Mouse (Mus musculus) limb, embryonic 15.5 days (tissue): ENCODE measurements around the gene Gm12248. TPM values are rescaled to one million over a fixed set of nuclear protein-coding genes. Genes with fewer than 3 reads are reported as not detected.
"Not testable (repeated sequence)": the region's sequence is repeated elsewhere in the genome, so short reads cannot be mapped to it uniquely, and the experiment has no call there.

Source experiments
- ATAC-seq: fragments of 200-750 bp; cut with Nextera tagmentation; 2 replicates; pipeline ENCODE4 v1.8.0; 2017; ENCODE audit warnings: low read depth, moderate TSS enrichment; ENCODE audit not compliant: insufficient number of reproducible peaks, low FRiP score, low TSS enrichment
- H3K27ac ChIP-seq: fragments of 300-500 bp; sonication (generic); 2 replicates; pipeline ENCODE4 v1.5.1; 2015; ENCODE audit warnings: moderate library complexity, mild to moderate bottlenecking, inconsistent platforms
- H3K27me3 ChIP-seq: fragments of 300-500 bp; sonication (generic); 2 replicates; pipeline ENCODE4 v1.6.1; 2015; ENCODE audit warnings: inconsistent platforms
- H3K36me3 ChIP-seq: fragments of 300-500 bp; sonication (generic); 2 replicates; pipeline ENCODE4 v1.6.1; 2015; ENCODE audit warnings: inconsistent platforms
- H3K4me1 ChIP-seq: fragments of 300-500 bp; sonication (generic); 2 replicates; pipeline ENCODE4 v1.6.1; 2015; ENCODE audit warnings: inconsistent platforms
- H3K4me2 ChIP-seq: fragments of 300-500 bp; sonication (generic); 2 replicates; pipeline ENCODE4 v1.6.1; 2015; ENCODE audit warnings: mild to moderate bottlenecking, inconsistent platforms
- H3K4me3 ChIP-seq: fragments of 300-500 bp; sonication (generic); 2 replicates; pipeline ENCODE4 v1.5.1; 2015; ENCODE audit warnings: mild to moderate bottlenecking, inconsistent platforms
- H3K9ac ChIP-seq: fragments of 300-500 bp; sonication (generic); 2 replicates; pipeline ENCODE4 v1.6.1; 2015; ENCODE audit warnings: inconsistent platforms
- H3K9me3 ChIP-seq: fragments of 300-500 bp; sonication (generic); 2 replicates; pipeline ENCODE4 v1.6.1; 2016; ENCODE audit warnings: inconsistent platforms
- WGBS: fragments of 180-500 bp; shearing (Covaris S2); methylation state at CpG from one replicate; pipeline ENCODE4 v1.1.7; 2015; 5-methylcytosine and 5-hydroxymethylcytosine counted together
- polyA plus RNA-seq: library from polyadenylated mRNA; unstranded; fragments of >200 nt; fragmentation: Nextera tagmentation; extraction: Ambion mirVana; gene quantifications from 2 replicates; pipeline ENCODE4 v1.2.1, GENCODE M21; 2015

Gm12248 gene
- polyA plus RNA-seq, 1 experiment from 2014 or later = not detected

GRCm38 (mm10) chr11:58065025-58065424, 27.9 kb downstream of the Gm12248 start:
- H3K36me3 ChIP-seq = peaks cover 17% of the 10 kb centered on the region
- no peak overlapping the region for H3K4me3 ChIP-seq
- no peaks in the 10 kb centered on the region for H3K9me3 ChIP-seq
- peaks cover 3% of the 10 kb centered on the region; the same call in 1 of the 2 replicates for H3K4me1 ChIP-seq
- H3K27me3 ChIP-seq = no peaks in the 10 kb centered on the region
- WGBS = 93% methylated on average over 4 of the region's 4 CpGs
- no peak overlapping the region for H3K4me2 ChIP-seq
- H3K27ac ChIP-seq = no peak overlapping the region
- H3K9ac ChIP-seq = no peak overlapping the region
- no peak for ATAC-seq

DNA sequence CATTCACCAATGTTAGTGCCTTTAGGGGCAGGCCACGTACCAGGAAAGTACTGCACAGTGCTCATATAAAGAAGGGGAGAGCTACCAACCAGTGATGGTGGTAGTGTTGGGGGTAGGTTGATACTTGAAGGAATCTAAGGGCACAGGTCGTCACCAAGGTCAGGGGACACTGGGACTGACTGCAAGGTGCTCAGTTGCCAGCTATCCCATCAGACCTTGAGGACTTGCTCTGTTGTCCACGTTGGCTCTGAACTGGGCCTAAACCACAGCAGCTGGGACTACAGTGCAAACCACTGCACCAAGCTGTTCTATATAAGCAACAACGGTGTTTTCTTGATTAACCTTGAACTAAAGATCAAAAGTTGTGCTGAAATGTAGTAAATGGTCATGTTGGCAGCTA, 30.3 kb downstream of the Gm12248 start:
- H3K27me3 ChIP-seq = no peaks in the 10 kb centered on the region
- WGBS = 84% methylated on average over 4 of the region's 4 CpGs
- no peak for ATAC-seq

DNA sequence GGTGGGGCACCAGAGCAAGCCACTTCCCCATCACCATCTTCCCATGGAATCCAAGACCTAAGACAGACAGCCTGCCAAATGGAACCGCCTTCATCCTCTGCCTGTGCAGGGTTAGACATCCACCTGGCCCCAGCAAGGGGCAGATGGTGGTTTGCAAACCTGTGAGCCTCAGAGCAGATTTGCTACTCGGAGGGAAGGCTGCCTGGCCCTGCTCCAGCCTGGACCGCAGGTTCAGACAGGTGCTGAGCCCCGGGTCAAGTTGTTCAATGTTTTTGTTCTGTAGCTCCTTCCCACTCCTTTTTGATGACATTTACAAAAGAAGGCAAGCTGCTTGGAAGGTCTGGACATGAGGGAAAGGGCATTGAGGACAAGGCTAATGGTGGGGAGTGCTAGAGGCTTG, 31.7 kb downstream of the Gm12248 start:
- not testable (repeated sequence) for H3K4me1 ChIP-seq, H3K4me2 ChIP-seq, H3K9me3 ChIP-seq, H3K4me3 ChIP-seq, H3K9ac ChIP-seq, H3K27ac ChIP-seq, H3K27me3 ChIP-seq, ATAC-seq
- 77% methylated on average over 4 of the region's 4 CpGs for WGBS
- H3K36me3 ChIP-seq = peaks cover 48% of the 10 kb centered on the region

More for the DNA sequence above, 30.3 kb downstream of the Gm12248 start:
- no peak overlapping the region for H3K4me2 ChIP-seq
- H3K36me3 ChIP-seq = peaks cover 37% of the 10 kb centered on the region
- H3K9me3 ChIP-seq = no peaks in the 10 kb centered on the region
- no peak overlapping the region for H3K9ac ChIP-seq
- H3K4me3 ChIP-seq = no peak overlapping the region
- H3K4me1 ChIP-seq = peaks cover 3% of the 10 kb centered on the region; the same call in 1 of the 2 replicates
- no peak overlapping the region for H3K27ac ChIP-seq

DNA sequence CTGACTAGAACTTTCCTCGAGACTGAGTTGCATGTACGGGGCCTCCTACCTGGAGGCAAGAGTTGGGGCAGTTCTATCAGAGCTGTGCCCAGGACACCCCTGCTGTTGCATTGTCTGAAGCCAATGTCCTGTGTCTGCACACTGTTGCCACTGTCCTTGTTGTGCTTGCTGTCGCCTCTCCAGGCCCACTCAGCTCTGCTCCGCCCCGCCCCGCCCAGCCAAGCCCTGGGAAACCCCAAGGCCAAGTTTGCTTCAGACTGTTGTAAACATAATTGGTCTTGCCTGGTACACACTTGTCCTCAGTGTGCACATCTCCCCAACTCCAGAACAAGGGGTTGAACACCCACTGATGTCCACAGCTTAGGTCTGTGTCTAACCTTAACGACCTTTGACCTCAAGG, 33.2 kb downstream of the Gm12248 start:
- H3K9me3 ChIP-seq, H3K27ac ChIP-seq, ATAC-seq, H3K4me1 ChIP-seq, H3K9ac ChIP-seq, H3K27me3 ChIP-seq, H3K4me2 ChIP-seq, H3K4me3 ChIP-seq: not testable (repeated sequence)
- 89% methylated on average over 7 of the region's 7 CpGs for WGBS
- H3K36me3 ChIP-seq = peaks cover 63% of the 10 kb centered on the region

- WGBS = 56% methylated on average over 6 of the region's 6 CpGs
These were observed 35.5 kb downstream of the Gm12248 start for GRCm38 (mm10) chr11:58057455-58057854.

DNA sequence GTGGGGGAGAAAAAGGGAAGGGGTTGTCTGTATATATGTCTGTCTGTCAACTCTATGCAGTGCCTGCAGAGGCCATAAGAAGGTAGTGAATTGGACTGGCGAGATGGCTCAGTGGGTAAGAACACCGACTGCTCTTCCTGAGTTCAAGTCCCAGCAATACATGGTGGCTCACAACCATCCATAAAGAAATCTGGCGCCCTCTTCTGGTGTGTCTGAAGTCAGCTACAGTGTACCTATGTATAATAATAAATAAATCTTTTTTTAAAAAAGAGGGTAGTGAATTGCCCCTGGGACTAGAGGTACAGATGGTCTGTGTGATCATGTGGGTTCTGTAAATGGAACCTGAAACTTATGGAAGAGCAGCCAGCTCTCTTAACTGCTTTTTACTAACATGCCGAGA, 46.5 kb downstream of the Gm12248 start:
- Histone ChIP-seq H3K9ac (no peak overlapping the region), H3K4me1 (no peaks in the 10 kb centered on the region), H3K4me3 (no peak overlapping the region), H3K36me3 (peaks cover 78% of the 10 kb centered on the region), H3K27me3 (no peaks in the 10 kb centered on the region), H3K27ac (no peak overlapping the region), H3K4me2 (no peak overlapping the region), H3K9me3 (no peaks in the 10 kb centered on the region)
- no peak for ATAC-seq
- 65% methylated on average over 4 of the region's 4 CpGs for WGBS

More at GRCm38 (mm10) chr11:58057455-58057854, 35.5 kb downstream of the Gm12248 start:
- no peaks in the 10 kb centered on the region for H3K9me3 ChIP-seq
- H3K27ac ChIP-seq = no peak overlapping the region
- H3K4me3 ChIP-seq = no peak overlapping the region
- no peak overlapping the region for H3K4me2 ChIP-seq
- no peak for ATAC-seq
- no peaks in the 10 kb centered on the region for H3K27me3 ChIP-seq
- no peaks in the 10 kb centered on the region for H3K4me1 ChIP-seq
- H3K9ac ChIP-seq = no peak overlapping the region
- peaks cover 85% of the 10 kb centered on the region for H3K36me3 ChIP-seq

DNA sequence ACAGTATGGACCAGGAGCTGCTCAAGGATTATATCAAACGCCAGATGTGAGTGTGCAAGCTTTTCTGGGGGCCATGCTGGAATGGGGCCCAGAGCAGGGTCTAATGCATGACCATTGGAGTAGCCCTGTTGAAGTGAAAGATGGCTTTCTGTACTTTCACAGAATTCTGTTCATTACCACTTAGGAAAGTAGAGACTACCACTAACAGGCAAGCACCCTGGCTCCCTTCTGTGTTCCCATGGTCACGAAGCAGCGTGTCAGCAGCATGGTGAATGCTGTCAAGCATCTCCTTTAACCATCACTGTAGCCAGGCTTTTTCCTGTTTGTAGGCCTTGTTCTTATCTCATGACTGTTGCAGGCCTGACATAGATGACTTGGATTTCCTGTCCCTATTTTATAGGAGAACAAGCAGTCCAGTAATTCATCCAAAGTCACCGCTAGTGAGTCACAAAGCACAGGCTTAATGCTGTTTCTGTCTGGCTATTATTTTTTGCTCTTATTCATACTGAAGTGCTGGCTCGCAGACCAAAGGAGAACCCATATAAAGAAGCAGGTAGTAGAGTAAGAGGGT, 50.0 kb downstream of the Gm12248 start:
- Histone ChIP-seq H3K9ac (no peak overlapping the region), H3K4me1 (peaks cover 13% of the 10 kb centered on the region; the same call in 1 of the 2 replicates), H3K4me3 (no peak overlapping the region), H3K27ac (no peak overlapping the region), H3K36me3 (peaks cover 47% of the 10 kb centered on the region), H3K4me2 (no peak overlapping the region), H3K9me3 (no peaks in the 10 kb centered on the region), H3K27me3 (no peaks in the 10 kb centered on the region)
- WGBS = 90% methylated on average over 5 of the region's 5 CpGs
- ATAC-seq = no peak

GRCm38 (mm10) chr11:58039027-58039426, 53.9 kb downstream of the Gm12248 start:
- Histone ChIP-seq H3K27me3 (no peaks in the 10 kb centered on the region), H3K4me2 (no peak overlapping the region), H3K36me3 (peaks cover 29% of the 10 kb centered on the region), H3K9ac (no peak overlapping the region), H3K27ac (peak overlapping the region; percentile 11; the same call in 1 of the 2 replicates), H3K9me3 (no peaks in the 10 kb centered on the region), H3K4me1 (peaks cover 17% of the 10 kb centered on the region; the same call in 1 of the 2 replicates), H3K4me3 (no peak overlapping the region)
- ATAC-seq = no peak
- 70% methylated on average over 1 of the region's 1 CpGs for WGBS

GRCm38 (mm10) chr11:58033635-58034034, 59.3 kb downstream of the Gm12248 start:
- 81% methylated on average over 3 of the region's 3 CpGs for WGBS
- H3K4me2 ChIP-seq = no peak overlapping the region
- ATAC-seq = no peak
- peaks cover 22% of the 10 kb centered on the region for H3K4me1 ChIP-seq
- no peaks in the 10 kb centered on the region for H3K27me3 ChIP-seq
- H3K27ac ChIP-seq = no peak overlapping the region
- no peaks in the 10 kb centered on the region for H3K36me3 ChIP-seq
- H3K4me3 ChIP-seq = no peak overlapping the region
- no peak overlapping the region for H3K9ac ChIP-seq
- no peaks in the 10 kb centered on the region for H3K9me3 ChIP-seq

- ATAC-seq = no peak
- H3K9ac ChIP-seq = no peak overlapping the region
- H3K4me3 ChIP-seq = no peak overlapping the region
- H3K4me2 ChIP-seq = no peak overlapping the region
- peaks cover 17% of the 10 kb centered on the region for H3K4me1 ChIP-seq
- no peak overlapping the region for H3K27ac ChIP-seq
- 68% methylated on average over 6 of the region's 6 CpGs for WGBS
- H3K9me3 ChIP-seq = no peaks in the 10 kb centered on the region
- H3K36me3 ChIP-seq = no peaks in the 10 kb centered on the region
- H3K27me3 ChIP-seq = no peaks in the 10 kb centered on the region
These were observed 61.8 kb downstream of the Gm12248 start for GRCm38 (mm10) chr11:58031176-58031575.

DNA sequence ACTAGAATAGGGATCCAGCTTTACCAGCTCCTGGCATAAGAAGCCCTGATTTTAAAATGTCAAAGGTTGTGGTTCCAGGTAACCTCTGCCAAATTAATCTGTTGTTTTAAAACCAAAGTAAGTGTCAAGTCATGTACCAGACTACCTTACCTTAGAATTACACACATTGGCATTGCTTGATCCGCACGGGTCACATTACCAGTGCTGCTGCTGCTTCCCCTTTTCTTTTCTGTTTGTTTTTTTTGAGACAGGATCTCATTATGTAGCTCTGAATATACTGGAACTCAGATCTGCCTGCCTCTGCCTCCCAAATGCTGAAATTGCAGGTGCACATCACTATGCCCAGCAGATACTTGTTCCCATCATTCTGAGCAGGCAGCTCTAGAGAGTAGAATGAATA, 63.1 kb downstream of the Gm12248 start:
- no peak for ATAC-seq
- Histone ChIP-seq H3K9ac (no peak overlapping the region), H3K4me3 (no peak overlapping the region), H3K27ac (no peak overlapping the region), H3K4me1 (peaks cover 17% of the 10 kb centered on the region), H3K27me3 (no peaks in the 10 kb centered on the region), H3K4me2 (no peak overlapping the region), H3K9me3 (no peaks in the 10 kb centered on the region), H3K36me3 (no peaks in the 10 kb centered on the region)
- WGBS = 79% methylated on average over 2 of the region's 2 CpGs

- H3K4me1 ChIP-seq = peaks cover 17% of the 10 kb centered on the region
These were observed 64.0 kb downstream of the Gm12248 start for GRCm38 (mm10) chr11:58028981-58029380.

DNA sequence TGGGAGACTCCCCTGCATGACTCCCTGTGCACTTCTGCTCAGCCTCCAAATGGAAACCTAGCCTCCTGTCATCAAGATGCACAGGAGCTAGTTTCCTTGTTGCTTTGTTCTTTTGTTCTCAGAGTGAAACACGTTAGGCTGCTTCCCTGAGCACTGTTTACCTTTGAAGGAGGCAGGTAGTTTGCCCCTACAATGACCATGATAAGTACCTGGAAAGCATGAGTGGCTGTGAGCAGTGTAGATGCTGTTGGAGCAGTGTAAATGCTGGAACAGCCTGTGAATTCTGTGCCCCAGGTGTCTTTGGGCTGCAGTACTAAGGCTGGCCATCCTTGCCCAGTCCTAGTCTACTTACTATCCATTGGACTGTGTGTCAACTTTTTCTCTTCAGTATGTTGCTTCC, 66.1 kb downstream of the Gm12248 start:
- Histone ChIP-seq H3K27ac (no peak overlapping the region), H3K27me3 (no peaks in the 10 kb centered on the region), H3K4me2 (no peak overlapping the region), H3K9me3 (no peaks in the 10 kb centered on the region), H3K36me3 (no peaks in the 10 kb centered on the region), H3K4me3 (no peak overlapping the region), H3K9ac (no peak overlapping the region), H3K4me1 (peaks cover 16% of the 10 kb centered on the region)
- ATAC-seq = no peak
- 94% methylated on average over 1 of the region's 1 CpGs for WGBS

More at GRCm38 (mm10) chr11:58028981-58029380, 64.0 kb downstream of the Gm12248 start:
- H3K4me2 ChIP-seq = no peak overlapping the region
- H3K9me3 ChIP-seq = no peaks in the 10 kb centered on the region
- no peaks in the 10 kb centered on the region for H3K27me3 ChIP-seq
- no peak overlapping the region for H3K27ac ChIP-seq
- no peak overlapping the region for H3K9ac ChIP-seq
- no peaks in the 10 kb centered on the region for H3K36me3 ChIP-seq
- WGBS = 80% methylated on average over 1 of the region's 1 CpGs
- ATAC-seq = no peak
- H3K4me3 ChIP-seq = no peak overlapping the region
